Mouse (Mus musculus): ENCODE data around the gene Spag5.
"Not testable (repeated sequence)": the region's sequence is repeated elsewhere in the genome, so short reads cannot be mapped to it uniquely, and the experiment has no call there.

Gene Spag5

GRCm38 (mm10) chr11:78301357-78302084 lies at the start of gene Spag5:
Spag5 (plus strand) TSS chr11:78301529.
- peak; percentile 93 to 94 for DNase-seq

DNA sequence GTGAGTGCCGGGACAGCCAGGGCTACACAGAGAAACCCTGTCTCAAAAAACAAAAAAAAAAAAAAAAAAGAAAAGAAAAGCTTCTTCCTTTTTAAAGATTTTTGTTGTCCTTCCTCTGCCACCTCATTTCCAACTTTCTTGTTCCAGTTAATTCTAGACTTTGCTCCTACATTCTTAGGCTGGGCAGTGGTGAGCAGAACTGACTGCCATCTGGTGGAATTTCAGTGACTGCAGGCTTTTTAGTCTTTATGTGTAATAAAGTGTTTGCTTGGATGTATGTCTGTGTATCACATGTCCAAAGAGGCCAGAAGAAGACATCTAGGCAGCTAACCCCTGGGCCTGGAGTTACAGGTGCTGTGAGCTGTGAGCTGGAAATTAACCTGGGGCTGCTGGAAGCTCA lies 44.7 kb upstream of the Spag5 start:
- DNase-seq: no peak

GRCm38 (mm10) chr11:78260489-78261258 lies 40.7 kb upstream of the Spag5 start:
- no peak for DNase-seq

- DNase-seq: peak; percentile 96 to 97
These were observed 39.7 kb upstream of the Spag5 start, which contains the start of gene 2610507B11Rik for GRCm38 (mm10) chr11:78261380-78262352. 2610507B11Rik (plus strand) TSS chr11:78261752.

DNA sequence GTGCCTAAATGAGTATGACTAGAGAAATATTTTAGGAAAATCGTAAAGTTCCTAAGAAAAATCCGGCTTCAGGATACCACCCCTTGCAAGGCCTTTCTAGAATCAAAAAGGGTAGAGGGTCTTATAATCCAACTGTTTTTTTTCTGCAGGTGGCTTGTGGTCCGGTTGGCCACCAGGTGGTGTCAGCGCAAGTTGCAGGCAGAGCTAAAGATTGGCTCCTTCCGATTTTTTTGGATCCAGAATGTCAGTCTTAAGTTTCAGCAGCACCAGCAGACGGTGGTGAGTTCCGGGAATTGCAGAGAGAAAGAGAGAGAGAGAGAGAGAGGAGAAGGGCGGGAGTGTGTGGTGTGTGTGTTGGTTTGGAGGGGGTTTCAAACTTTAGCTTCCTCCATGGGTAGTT lies 38.8 kb upstream of the Spag5 start:
- peak; percentile 72 to 74 for DNase-seq

DNA sequence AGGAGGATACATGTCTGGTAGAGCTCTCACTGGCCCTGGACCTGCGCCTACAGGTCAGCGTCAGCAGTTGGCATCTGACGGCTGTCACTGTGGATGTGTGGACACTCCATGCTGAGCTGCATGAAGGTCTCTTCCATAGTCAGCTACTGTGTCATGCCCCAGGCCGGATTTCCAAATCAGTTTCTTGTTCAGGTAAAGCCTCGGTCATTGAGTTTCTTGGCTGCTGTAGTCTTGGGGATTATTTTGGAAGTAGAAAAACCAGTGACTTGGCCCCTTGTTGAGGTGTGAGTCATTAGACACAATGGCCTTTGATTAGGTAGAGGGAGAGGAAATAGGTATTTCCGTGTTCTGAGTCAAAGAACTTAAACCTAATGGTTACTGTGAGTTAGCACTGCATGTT lies 35.8 kb upstream of the Spag5 start:
- DNase-seq: no peak

DNA sequence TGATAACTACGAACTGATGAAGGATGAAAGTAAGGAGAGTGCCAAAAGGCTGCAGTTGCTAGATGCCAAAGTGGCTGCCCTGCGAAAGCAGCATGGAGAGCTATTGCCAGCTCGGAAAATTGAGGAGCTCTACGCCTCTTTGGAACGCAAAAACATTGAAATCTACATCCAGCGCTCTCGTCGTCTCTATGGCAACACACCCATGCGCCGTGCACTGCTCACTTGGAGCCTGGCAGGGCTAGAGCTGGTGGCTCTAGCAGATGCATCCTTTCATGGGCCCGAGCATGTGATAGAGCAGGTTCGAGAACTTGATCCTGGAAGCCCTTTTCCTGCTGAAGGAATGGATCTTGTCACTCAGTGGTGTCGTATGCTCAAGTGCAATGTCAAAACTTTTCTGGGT lies 29.3 kb upstream of the Spag5 start:
- no peak for DNase-seq

DNA sequence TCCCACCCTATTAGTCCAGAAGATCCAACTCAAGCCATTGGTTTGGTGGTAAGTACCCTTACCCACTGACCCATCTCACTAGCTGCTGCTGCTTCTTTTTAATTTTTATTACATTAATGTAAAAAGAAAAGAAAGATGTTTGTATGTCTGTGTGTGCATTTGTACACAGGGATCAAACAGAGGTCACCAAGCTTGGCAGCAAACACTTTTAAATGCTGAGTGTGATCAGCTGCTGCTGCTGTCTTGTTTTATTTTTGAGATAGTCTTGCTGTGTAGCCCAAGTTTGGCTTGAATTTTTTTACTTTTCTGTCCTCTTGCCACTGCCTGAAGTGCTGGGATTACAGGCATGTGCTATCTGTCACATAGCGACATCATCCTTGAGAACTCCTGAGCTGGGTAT lies 25.7 kb upstream of the Spag5 start:
- DNase-seq: no peak

DNA sequence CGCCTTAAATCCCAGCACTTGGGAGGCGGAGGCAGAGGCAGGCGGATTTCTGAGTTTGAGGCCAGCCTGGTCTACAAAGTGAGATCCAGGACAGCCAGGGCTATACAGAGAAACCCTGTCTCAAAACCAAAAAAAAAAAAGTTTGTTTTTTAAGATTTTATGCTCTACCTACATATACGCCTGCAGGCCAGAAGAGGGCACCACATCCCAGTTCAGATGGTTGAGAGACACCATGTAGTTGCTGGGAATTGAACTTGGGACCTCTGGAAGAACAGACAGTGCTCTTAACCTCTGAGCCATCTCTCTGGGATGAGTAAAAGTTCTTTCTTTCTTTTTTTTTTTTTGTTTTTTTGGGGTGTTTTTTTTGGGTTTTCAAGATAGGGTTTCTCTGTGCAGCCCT lies 25.2 kb upstream of the Spag5 start:
- DNase-seq: not testable (repeated sequence)

DNA sequence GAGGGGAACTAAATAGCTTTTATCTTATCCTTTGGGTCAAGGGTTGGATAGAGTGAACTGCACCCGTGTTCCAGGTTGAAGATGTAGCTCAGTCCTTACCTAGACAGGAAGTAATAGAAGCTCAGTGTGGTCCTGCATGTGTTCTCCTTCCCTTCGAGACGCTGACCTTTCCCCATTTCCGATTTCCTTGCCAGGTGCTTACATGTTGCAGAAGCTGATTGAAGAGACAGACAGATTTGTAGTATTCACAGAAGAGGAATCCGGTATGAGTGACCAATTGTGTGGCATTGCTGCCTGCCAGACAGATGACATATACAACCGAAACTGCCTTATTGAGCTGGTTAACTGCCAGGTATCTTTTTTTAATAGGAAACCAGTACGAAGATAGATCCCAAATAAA lies 22.5 kb upstream of the Spag5 start:
- DNase-seq: no peak

DNA sequence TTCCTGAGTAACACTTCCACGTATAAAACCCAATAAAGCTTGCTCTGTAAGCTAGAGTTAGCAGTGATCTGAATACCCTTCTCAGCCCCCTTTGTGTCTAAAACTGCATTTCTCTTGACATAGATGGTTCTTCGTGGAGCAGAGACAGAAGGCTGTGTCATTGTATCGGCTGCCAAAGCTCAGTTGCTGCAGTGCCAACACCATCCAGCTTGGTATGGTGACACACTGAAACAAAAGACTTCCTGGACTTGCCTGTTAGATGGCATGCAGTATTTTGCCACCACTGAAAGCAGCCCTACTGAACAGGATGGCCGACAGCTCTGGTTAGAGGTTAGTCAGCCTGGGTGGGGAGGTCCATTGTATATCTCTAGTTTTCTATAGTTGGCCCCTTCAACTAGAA lies 21.7 kb upstream of the Spag5 start:
- DNase-seq: no peak

GRCm38 (mm10) chr11:78289146-78289763 lies 12.1 kb upstream of the Spag5 start:
- DNase-seq: no peak

GRCm38 (mm10) chr11:78290654-78291053 lies 10.7 kb upstream of the Spag5 start, which contains the start of gene BC030499:
BC030499 (plus strand) TSS chr11:78290841.
- DNase-seq: no peak

GRCm38 (mm10) chr11:78294585-78294984 lies 6.7 kb upstream of the Spag5 start:
- DNase-seq: no peak

DNA sequence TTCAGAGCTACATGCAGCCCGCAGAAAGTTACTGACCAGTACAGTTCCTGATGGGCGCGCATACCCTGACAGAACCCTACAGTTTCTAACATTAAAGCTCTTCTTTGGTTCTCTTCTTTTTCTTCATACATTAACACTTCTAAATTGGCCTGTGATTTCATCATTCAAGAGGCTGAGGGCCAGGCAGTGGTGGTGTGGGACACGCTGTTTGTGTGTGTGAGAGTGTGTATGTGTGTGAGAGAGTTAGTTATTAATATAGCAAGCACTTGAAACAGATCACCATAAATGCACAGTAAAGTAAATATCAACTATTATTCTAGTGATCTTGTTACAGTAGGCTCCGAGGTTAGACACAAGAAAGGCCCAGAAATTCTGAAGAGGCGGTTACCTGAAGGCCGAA lies 412 bp upstream of the Spag5 start:
- DNase-seq: no peak

GRCm38 (mm10) chr11:78305272-78305671 lies 3.9 kb downstream of the Spag5 start:
- no peak for DNase-seq

DNA sequence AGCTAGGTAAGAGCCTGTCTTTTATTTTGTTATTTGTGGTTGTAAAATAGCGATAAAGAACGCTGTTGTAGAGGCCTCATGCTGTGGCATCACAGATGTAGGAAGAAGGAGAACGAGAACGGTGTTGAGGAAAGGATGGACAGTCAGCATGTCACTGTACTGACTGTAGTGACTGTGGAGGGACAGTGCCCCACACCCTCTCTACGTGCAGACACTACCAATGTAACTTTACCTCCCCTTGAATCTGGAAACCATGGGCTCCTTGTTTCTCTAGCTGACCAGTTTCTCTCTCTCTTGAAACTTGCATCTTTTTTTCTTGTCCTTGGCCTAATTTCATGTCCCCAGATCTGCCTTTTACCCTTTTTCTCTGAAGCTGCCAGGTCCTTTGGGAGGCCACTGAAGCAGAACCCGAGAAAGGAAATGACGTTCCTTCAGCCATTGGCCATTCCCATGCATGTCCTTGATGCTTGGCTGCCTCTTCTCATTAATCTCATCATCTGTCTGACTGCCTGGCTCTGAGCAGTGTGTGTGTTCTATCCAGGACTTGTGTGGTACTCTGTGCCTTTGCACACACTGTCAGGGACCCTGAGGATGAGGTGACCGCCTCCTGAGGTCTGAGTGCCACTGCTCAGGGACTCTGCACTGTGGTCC lies 9.7 kb downstream of the Spag5 start:
- DNase-seq: no peak

DNA sequence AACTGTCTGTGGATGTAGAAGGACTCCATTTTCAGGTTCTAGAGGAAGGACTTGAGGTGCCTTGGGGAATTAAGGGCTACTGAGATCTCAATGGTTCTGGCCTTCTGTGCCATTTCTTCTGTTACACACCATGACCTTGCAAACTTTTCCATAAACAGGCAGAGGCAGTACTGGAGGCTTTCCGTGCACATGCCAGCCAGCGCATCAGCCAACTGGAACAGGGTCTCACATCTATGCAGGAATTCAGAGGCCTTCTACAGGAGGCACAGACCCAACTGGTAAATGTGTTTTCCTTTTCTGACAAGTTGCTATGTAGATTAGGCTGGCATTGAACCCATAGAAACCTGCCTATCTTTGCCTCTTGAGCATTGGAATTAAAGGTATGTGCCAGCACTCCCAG lies 12.3 kb downstream of the Spag5 start:
- DNase-seq: no peak

GRCm38 (mm10) chr11:78318411-78318810 lies 17.1 kb downstream of the Spag5 start:
- no peak for DNase-seq

- DNase-seq: no peak
These were observed 20.9 kb downstream of the Spag5 start for GRCm38 (mm10) chr11:78322076-78322831.

DNA sequence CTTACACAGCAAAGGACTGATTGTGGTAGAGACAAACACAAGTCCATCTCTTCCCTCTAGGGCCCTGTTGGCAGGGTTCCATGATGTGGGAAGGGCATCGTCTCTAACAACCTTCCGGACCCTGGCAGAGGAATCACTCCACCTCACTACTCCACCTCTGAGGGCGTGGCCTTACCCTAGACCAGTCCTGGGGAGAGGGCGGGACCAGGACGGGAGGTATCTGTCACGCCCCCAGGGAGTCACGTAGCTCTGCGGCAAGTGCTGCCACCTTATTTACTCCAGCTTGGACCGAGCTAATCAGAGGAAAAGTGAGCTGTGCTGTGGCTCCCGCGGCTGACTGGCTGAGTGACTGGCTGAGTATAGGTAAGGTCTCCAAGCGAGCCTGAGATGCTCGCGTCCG lies 21.5 kb downstream of the Spag5 start, which contains the start of gene Aldoc:
TSS of gene Aldoc (plus strand) at position 109 of the 400 bp plus-strand sequence.
- DNase-seq: peak; percentile 86 to 92

Data from lung, postnatal 4 days (tissue).